Mouse (Mus musculus) layer of hippocampus, postnatal 25 days (tissue): ENCODE results near the gene Selenok. TPM values are rescaled to one million over a fixed set of nuclear protein-coding genes. Genes with fewer than 3 reads are reported as not detected.

Experiments
- DNase-seq, 2 experiments: peaks; one replicate each; pipeline ENCODE4 v3.0.0; 2022; ENCODE audit warnings: mixed read lengths in 2 of 2, low spot score in 1 of 2; ENCODE audit errors: extremely low spot score in 1 of 2
- total RNA-seq, 2 experiments: library from RNA; stranded (reverse); gene quantifications; 2 replicates each; pipeline ENCODE4 v1.2.3; 2021

The Selenok gene
- total RNA-seq, 2 experiments from 2014 or later: 105 to 130 TPM

DNA sequence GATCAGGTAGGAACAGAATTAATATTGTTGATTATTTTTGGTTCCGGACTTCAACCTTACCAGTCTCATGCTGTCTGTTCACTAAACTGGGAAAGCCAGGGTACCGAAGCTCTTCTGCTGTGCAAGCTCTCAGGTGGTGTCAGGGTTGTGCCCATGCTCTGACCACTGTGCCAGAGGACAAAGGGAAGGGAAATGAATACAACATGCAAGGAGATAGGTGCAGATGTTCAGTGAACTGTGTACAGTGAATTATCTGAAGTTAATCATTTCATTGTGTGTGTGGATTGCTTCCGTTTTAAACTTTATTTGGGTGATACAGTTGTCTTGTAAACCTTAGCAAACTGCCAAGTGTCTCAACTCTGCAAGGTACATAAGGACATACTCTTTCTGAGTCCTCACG is 20.2 kb downstream of the Selenok start:
- no peak for DNase-seq

DNA sequence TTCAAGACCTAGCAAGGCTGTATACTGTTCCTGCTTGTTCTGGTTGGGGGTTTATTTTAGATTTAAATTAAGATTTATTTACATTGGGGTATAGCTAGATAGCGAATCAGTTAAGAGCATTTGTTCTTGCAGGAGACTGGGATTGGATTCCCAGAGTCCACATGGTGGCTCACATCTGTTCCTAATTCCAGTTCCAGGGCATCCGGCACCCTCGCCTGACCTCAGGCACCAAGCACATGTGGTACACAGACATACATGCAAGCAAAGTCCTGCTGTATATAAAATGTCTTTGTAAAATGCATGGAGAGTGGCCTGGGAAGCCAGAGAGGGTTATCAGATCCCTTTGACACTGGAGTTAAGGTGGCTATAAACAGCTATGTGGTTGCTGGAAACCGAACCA is 26.9 kb downstream of the Selenok start:
- no peak for DNase-seq

DNA sequence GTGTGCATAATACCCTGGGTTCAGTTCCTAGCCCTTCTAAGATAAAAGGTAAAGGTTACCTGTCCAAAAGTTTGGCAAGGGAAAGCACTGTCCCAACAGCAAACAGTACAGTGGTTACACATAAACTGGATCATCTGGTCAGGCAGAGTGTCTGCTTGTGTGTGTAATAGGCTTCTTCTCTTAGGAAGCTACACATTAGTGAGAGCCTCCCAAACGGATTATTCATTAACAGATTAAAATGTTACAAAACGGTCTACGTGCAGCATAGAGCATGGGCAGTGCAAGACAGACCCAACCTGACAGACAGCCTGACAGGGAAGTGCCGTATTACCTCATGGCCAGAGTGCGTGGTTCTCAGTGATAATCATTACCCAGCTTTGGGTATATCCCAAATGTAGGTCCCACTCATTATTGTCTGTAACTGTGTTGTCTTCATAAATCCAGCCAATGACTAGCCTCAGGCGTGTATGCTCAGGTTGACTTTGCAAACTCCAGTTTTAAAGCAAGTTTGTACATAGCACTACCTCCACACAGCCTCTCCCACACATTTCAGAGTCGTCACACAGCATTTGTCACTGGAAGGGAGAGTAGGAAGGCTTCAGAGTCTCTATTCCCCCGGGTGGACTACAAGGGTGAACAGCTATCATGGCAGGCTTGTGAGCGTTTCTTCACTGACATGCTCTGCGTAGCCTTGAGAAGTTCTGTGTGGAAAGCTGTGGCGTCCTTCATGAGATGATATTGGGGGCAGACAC is 28.1 kb downstream of the Selenok start:
- DNase-seq: no peak

DNA sequence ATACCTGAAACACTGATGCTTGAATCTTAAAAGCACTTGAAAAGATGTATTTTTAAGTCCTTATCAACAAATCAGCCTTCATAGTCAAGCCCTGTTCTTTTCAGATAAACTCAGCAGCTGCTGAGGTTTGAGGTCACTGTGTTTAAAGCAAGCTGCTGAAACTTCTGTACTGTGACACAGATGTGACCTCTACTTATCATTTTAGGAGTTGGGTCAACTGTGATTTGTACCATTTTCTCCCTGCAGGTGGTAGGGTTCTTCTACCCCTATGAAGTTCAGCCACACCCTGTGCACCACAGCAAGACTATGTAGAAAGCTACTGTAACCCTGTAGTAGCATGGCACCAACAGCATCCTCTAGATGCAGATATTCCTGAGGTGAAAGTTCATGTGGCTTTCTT is 29.2 kb downstream of the Selenok start:
- DNase-seq: no peak

DNA sequence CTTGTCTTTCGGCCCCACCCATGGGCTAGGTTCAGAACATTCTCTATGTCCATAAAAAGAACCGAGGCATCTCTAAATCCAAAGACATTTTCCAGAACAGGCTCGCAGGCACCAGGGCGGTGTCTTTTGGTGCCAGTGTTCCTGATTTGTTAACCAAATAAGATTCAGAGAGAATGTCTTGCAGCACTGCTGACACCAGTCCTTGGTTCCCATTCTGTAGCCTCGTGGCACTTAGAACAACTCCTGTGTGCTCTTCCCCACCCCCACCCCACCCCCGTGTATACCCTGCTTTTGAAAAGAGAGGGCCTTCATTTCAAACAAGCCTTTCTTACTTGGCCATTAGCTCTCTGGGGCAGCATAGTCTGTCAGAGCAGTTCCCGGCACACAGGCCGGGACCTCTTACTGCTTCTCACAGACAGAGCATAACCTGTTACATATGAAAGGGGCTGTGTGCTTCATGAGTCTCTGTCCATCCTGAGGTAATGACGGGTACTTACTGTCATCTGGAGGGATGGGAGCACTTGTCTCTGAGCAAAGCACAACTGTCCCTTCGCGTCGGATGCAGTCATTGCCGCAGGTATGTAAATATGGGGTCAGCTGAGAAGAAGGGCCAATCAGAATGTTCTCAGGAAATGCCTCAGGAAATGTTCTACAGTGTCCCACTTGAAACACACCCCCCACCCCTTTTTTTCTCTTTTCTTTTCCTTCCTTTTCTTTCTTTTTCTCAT is 30.8 kb downstream of the Selenok start:
- DNase-seq: no peak

DNA sequence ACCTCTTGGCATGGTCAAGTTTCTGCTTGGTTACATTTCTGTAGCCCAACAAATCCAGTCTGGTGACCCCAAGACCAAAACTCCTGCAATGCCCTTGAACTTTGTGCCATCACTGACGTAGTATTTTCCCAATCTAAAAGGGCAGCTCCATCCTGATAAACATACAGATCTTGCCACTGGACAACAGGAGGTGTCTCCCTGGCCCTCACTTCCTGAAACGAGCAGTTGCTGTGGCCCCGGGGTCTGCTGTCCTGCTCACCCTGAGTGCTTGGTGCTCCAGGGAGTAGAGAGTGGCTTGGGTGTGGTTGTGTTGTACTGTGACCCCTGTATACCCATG is 31.3 kb downstream of the Selenok start:
- DNase-seq: no peak

- peak in 1 of 2 experiments; percentile 50 for DNase-seq
Measured at GRCm38 (mm10) chr14:30008733-30009575, 40.8 kb downstream of the Selenok start, which contains the start of the genes Il17rb and Chdh. Gene Il17rb, minus strand, starts transcription at chr14:30008896. Gene Chdh, plus strand, starts transcription at chr14:30009023.

DNA sequence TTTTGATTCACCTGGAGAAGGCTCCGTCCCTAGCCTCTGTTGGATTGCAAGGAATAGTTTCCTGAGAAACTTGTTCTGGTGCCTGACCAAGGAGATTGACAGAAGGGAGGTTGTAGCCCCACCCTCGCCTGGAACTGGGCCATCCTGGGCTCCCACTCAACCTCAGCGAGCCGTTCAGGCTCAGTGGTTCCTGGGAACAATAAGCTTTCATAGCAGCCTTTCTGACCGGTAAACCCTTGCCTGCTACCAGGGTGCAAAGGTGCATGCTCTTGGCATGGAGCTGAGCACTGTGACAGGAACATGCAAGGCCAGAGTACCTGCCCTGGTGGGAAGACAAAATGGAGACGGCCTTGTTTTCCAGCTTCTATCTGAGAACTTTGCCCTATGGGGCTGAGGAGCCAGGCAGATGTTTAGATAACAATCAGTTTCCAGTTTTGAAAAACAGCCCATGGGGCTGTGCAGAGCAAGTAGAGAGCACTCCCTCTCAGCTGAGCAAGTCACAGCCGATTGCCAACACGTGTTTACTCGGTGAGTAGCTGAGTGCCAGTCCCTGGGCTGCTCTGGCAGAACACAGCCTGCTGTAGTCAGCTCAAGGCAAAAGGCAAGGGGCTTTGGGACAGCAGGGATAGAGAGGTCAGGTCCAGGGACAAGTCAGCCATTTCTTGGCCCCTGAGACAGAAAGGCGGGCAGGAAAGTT is 41.9 kb downstream of the Selenok start:
- peak in 1 of 2 experiments; percentile 59 for DNase-seq

DNA sequence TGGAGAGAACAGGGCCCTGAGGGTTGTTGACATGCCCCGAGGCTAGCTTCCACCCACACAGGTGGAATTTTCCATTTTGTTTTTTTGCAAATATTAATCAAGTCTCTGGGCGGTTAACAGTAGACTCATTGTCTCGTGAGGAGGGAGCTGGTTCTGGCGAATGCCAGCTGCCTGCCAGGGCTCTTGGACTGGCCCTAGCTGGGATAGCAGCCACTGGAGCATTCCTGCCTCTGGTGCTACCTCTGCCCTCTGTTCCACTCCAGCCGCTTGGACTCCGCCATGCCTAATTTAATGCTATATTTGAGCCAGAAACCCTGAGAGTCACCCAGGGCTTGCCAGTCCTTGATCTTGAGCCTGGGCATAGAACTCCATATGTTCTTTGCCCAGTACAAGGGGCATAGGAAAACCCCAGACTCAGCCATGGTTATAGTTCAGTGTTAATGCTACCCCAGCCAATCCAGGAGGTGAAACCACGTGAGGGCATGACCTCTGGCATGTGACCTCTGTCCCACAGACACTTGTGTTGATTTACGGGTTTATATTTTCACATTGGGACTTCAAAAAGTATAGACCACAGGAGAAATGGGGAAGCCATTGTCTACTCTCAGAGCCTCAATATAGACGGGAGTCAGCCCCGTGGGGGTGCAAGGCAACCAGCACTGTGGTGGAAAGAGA is 43.9 kb downstream of the Selenok start:
- no peak for DNase-seq

- DNase-seq: no peak
Measured at GRCm38 (mm10) chr14:30014487-30014886, 46.4 kb downstream of the Selenok start.

- DNase-seq: no peak
Measured at GRCm38 (mm10) chr14:30015008-30015407, 46.9 kb downstream of the Selenok start.

DNA sequence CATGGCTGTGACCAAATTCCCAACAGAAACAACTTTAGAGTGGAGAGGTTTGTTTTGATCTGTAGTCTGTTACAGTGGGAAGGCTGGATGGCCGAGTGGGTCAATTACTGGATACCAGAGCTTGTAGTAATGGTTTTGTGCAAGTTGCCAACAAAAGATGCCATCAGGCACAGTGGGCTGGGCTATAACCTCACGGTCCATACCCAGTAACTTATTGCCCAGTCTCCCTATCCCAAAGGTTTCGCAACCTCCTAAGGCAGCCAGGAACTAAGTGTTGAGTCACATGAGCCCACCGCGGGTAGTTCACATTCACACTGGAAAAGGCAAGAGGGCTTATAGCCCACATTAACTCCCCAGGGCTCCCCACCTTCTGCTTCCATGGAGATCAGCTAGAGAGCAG is 48.6 kb downstream of the Selenok start:
- no peak for DNase-seq

GRCm38 (mm10) chr14:30017794-30018462 is 49.8 kb downstream of the Selenok start:
- no peak for DNase-seq

DNA sequence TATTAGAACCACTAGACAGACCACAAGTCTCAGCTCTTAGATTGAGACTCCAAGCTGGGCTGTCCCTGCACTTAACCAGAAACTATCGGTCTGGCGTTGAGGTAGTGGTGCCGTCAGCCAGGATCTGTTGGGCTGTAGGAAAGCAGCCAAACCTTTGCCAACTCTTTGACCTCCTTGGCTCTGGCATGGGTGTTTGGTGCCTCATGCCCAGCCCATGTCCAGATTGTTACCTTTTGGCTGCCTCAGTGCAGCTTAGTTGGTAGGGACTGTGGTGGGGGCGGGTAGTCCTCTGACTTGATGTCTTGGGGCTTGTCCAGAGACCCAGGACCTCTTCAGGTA is 50.3 kb downstream of the Selenok start:
- DNase-seq: no peak

GRCm38 (mm10) chr14:30018846-30019245 is 50.7 kb downstream of the Selenok start:
- no peak for DNase-seq

DNA sequence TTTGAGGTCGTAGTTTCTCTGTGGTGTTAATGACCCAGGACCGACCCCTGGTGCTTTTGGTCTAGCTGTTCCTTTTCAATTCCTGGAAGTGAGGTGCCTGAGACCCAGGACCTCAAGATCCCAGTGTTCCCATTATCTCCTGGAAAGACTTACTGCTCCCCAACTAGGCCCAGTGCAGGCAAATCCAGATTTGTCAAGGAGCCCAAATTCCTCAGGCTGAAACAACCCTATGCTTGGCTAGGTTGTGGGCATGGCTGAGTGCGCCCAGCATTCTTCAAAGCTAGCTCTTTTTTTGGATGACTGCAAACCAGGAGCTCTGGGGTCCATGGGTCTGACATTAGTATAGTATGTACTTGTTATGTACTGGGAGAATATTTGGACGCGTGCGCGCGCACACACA is 51.3 kb downstream of the Selenok start:
- DNase-seq: no peak

- DNase-seq: no peak
Measured at GRCm38 (mm10) chr14:30019792-30020575, 51.9 kb downstream of the Selenok start.

- no peak for DNase-seq
Measured at GRCm38 (mm10) chr14:30022471-30022870, 54.4 kb downstream of the Selenok start.

DNA sequence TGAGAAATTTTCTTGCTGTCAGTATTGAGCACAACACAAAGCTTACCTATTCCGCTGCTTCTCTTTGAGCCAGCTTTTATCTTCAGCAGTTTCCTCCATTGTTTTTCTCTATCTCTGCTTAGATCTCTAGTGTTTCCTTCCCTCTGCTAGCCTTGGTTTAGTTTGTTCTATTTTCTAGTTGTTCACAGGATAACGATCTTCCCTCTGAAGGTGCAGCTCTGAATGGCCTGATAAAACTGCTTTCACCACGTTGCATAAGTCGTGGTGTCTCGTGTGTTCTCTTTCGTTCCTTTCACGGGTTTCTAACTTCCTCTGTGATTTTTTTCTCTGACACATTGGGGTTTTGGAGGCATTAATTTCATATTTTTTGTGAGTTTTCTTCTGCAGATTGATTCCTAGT is 56.3 kb downstream of the Selenok start:
- no peak for DNase-seq
